Mouse (Mus musculus): ENCODE measurements at regions not wholly inside any gene's neighbourhood (a gene's known extent, or its start where the extent isn't known, plus 50 kb on each side); places are given as distances from the start of the nearest gene placed in this dataset.

GRCm38 (mm10) chr8:87372061-87372460 is 100.3 kb downstream of the Cbln1 start:
- Histone ChIP-seq H3K27ac (ENCODE audit: insufficient read depth, low read depth) (no peak overlapping the region), H3K4me2 (ENCODE audit: insufficient read depth, low read depth, poor library complexity, severe bottlenecking) (no peak overlapping the region), H3K4me3 (replicated peaks in 1 of 3; ENCODE audit: low read depth in 2 of 3, low read length in 2 of 3, poor library complexity in 1 of 3) (no peak overlapping the region), H3K4me1 (ENCODE audit: control insufficient read depth in 1 of 2, insufficient read depth in 2 of 2) (no peaks in the 10 kb centered on the region), H3K9me3 (replicated peaks; ENCODE audit: low read length) (no peaks in the 10 kb centered on the region), H3K9ac (ENCODE audit: insufficient read depth, low read depth) (no peak overlapping the region), H3K36me3 (replicated peaks in 1 of 2; ENCODE audit: control insufficient read depth in 1 of 2, insufficient read depth in 1 of 2, low read length in 1 of 2) (no peaks in the 10 kb centered on the region), H3K79me2 (replicated peaks; ENCODE audit: control insufficient read depth, extremely low read depth, insufficient read depth, poor library complexity, severe bottlenecking) (no peaks in the 10 kb centered on the region), H3K27me3 (replicated peaks) (peaks cover 8% of the 10 kb centered on the region)
- TF ChIP-seq MYC (IDR thresholded peaks at IDR 0.05; ENCODE audit: low read depth, low read length) (no peak), JUND (conservative IDR thresholded peaks at IDR 0.05; ENCODE audit: low read depth, low read length) (no peak), MEF2A (IDR thresholded peaks at IDR 0.05; ENCODE audit: borderline replicate concordance, low read depth, low read length) (no peak), ZMIZ1 (IDR thresholded peaks at IDR 0.05; ENCODE audit: low read depth, low read length) (no peak), ZNF384 (IDR thresholded peaks at IDR 0.05; ENCODE audit: low read depth, low read length) (no peak)
- dilution Hi-C loops (cut with MboI; ENCODE audit: extremely low pct_ligation_motif_present, extremely low pct_unique_long_range_greater_than_20kb, low sequenced_read_pairs) (no loop called here), in situ Hi-C loops (cut with MboI; ENCODE audit: low pct_ligation_motif_present, low pct_unique_long_range_greater_than_20kb, low sequenced_read_pairs) (no loop called here)
- no peak for DNase-seq (ENCODE audit: extremely low read depth)

- TF ChIP-seq ZMIZ1 (IDR thresholded peaks at IDR 0.05; ENCODE audit: low read depth, low read length) (no peak), CHD2 (IDR thresholded peaks at IDR 0.05; ENCODE audit: low read length) (no peak), ELF1 (IDR thresholded peaks at IDR 0.05; ENCODE audit: low read depth, low read length) (no peak), EP300 (IDR thresholded peaks at IDR 0.05; ENCODE audit: low read length) (no peak), JUN (IDR thresholded peaks at IDR 0.05; ENCODE audit: insufficient read depth, low read depth, low read length) (no peak), MYC (IDR thresholded peaks at IDR 0.05; ENCODE audit: low read depth, low read length) (no peak), TCF12 (IDR thresholded peaks at IDR 0.05; ENCODE audit: low read depth, low read length) (no peak), MAFK (IDR thresholded peaks at IDR 0.05; ENCODE audit: insufficient replicate concordance, low read length) (no peak), JUND (conservative IDR thresholded peaks at IDR 0.05; ENCODE audit: low read depth, low read length) (no peak), KAT2A (IDR thresholded peaks at IDR 0.05; ENCODE audit: insufficient replicate concordance, low read length) (no peak), CTCF (conservative IDR thresholded peaks at IDR 0.05 in 1 of 2, IDR thresholded peaks at IDR 0.05 in 1 of 2; ENCODE audit: low read depth in 2 of 2, low read length in 2 of 2) (no peak), ETS1 (conservative IDR thresholded peaks at IDR 0.05; ENCODE audit: low read depth, low read length) (no peak), SMC3 (IDR thresholded peaks at IDR 0.05; ENCODE audit: low read depth, low read length) (no peak), E2F4 (IDR thresholded peaks at IDR 0.05; ENCODE audit: insufficient replicate concordance, low read depth, low read length) (no peak), UBTF (IDR thresholded peaks at IDR 0.05; ENCODE audit: low read depth, low read length) (no peak)
- dilution Hi-C loops (cut with MboI; ENCODE audit: extremely low pct_ligation_motif_present, extremely low pct_unique_long_range_greater_than_20kb, low sequenced_read_pairs) (no loop called here), in situ Hi-C loops (cut with MboI; ENCODE audit: low pct_ligation_motif_present, low pct_unique_long_range_greater_than_20kb, low sequenced_read_pairs) (no loop called here)
- Histone ChIP-seq H3K27ac (ENCODE audit: insufficient read depth, low read depth) (no peak overlapping the region), H3K4me3 (replicated peaks in 1 of 3; ENCODE audit: low read depth in 2 of 3, low read length in 2 of 3, poor library complexity in 1 of 3) (no peak overlapping the region), H3K79me2 (replicated peaks; ENCODE audit: control insufficient read depth, extremely low read depth, insufficient read depth, poor library complexity, severe bottlenecking) (no peaks in the 10 kb centered on the region), H3K9ac (ENCODE audit: insufficient read depth, low read depth) (no peak overlapping the region), H3K9me3 (replicated peaks; ENCODE audit: low read length) (no peaks in the 10 kb centered on the region), H3K4me1 (ENCODE audit: control insufficient read depth in 1 of 2, insufficient read depth in 2 of 2) (no peaks in the 10 kb centered on the region), H3K4me2 (ENCODE audit: insufficient read depth, low read depth, poor library complexity, severe bottlenecking) (no peak overlapping the region), H3K27me3 (replicated peaks) (peaks cover 4% of the 10 kb centered on the region), H3K36me3 (replicated peaks in 1 of 2; ENCODE audit: control insufficient read depth in 1 of 2, insufficient read depth in 1 of 2, low read length in 1 of 2) (no peaks in the 10 kb centered on the region)
- no peak for DNase-seq (ENCODE audit: extremely low read depth)
These were observed 102.2 kb downstream of the Cbln1 start for GRCm38 (mm10) chr8:87370194-87370593.
